Mouse (Mus musculus) small intestine, adult 2 months (tissue): ENCODE measurements around the gene Scaf11.

Source experiments
- CTCF ChIP-seq: fragments of 200-500 bp; IDR thresholded peaks from 2 replicates; pipeline ENCODE4 v1.5.1; 2012; ENCODE audit warnings: low read depth, mild to moderate bottlenecking, control low read depth, inconsistent platforms, low read length, moderate library complexity, mixed read lengths; ENCODE audit not compliant: insufficient replicate concordance, insufficient read length; ENCODE audit errors: extremely low read depth
- POLR2A ChIP-seq: fragments of 200-500 bp; IDR thresholded peaks from 2 replicates; pipeline ENCODE4 v1.6.1; 2012; ENCODE audit warnings: low read depth, mild to moderate bottlenecking, control low read depth, inconsistent platforms, low read length, moderate library complexity

DNA sequence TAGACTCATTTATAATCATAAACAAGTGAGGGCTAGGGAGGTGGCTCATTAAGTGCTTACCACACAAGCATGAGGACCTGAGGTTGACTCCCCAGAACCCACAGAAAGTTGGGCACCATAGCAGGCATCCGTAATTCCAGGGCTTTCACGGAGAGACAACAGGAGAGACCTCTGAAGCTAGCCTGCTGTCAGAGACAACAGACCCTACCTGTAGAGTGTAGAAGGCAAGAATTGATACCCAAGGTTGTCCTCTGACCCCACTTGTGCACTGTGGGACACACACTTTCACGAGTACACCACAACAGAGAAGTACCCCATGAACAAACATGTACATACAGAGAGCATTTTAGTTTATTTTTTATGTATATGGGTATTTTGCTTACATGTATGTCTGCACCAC lies 2.0 kb upstream of the Scaf11 start:
- TF ChIP-seq CTCF (no peak), POLR2A (no peak)
